ENCODE assay signal across 9 mouse cellular contexts in the genomic region with DNA sequence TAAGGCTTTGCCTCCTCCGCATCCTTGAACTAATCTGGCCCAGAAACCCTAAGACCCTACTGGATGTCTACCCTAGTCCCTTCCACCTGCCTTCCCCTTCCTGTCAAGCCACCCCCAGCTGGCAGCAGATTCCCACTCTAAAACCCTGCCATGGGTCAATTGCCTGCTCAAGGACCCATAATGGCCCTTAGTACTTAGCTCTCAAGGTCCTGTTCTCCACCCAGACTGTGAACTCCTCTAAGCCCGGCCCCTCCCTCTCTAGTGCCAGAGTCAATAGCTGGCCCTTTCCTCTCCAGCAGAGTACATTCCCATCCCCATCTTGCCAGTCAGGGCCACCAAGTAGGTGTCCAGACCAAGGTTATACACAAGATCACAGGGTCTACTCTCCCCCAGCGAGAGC.
A peak's percentile ranks its signal among the peaks of the same experiment; 100 is the strongest.
DNase-seq lines count a peak whose midpoint lies in the region; ATAC-seq and TF ChIP-seq lines count a peak whose summit lies in the region.
"Had no signal": no experiment of that assay in that cellular context is flagged by ENCODE, and none has a peak within 500 bp of the region (broad histone marks: within the 10 kb centered on the region; RNA-seq: fewer than 3 reads in every experiment).

No protein-coding gene starts in this region.

- no peak; the same call in 1 of the 2 replicates for TF ChIP-seq POLR2A in heart, adult 2 months (IDR thresholded peaks at IDR 0.05; ENCODE audit: insufficient read depth, low read depth, low read length)
- TF ChIP-seq POLR2A in thymus, adult 2 months (IDR thresholded peaks at IDR 0.05; ENCODE audit: control insufficient read depth, extremely low read depth, insufficient read depth, low read length, poor library complexity) = no peak

- 0 out of 2 replicates have a peak, but pooled peaks cover 4% of the 10 kb centered on the region for H3K9me3 ChIP-seq in lung, embryonic 14.5 days (ENCODE audit: low read depth, low read length)

- H3K9ac ChIP-seq in heart, adult 2 months (ENCODE audit: low read depth, low read length) = peak overlapping the region; percentile 44
- H3K9ac ChIP-seq in lung, embryonic 14.5 days = no peak overlapping the region

- ATAC-seq in lung, embryonic 14.5 days (ENCODE audit: insufficient read depth) = peak; percentile 36; the same call in 1 of the 2 replicates

- intact Hi-C loops in heart, adult 2 months (cut with DNase I) = no loop called here

- DNase-seq in heart, adult 2 months = no peak
- DNase-seq in heart, adult 9 months (ENCODE audit: low spot score in 2 of 2) = no peak
- peak; percentile 55 for DNase-seq in adrenal gland, postnatal 25 days
- DNase-seq in kidney, adult 11 months = peak; percentile 84
- no peak for DNase-seq in lung, embryonic 14.5 days
- DNase-seq in cerebellum, postnatal 36 days = no peak
- DNase-seq in right cerebral cortex, postnatal 36 days (ENCODE audit: low spot score in 2 of 2) = no peak
- no peak for DNase-seq in thymus, adult 2 months

- H3K27ac ChIP-seq in heart, adult 2 months = peak overlapping the region; percentile 95
- peak overlapping the region; percentile 74 for H3K27ac ChIP-seq in lung, embryonic 14.5 days (ENCODE audit: low read depth)
- H3K27ac ChIP-seq in thymus, adult 2 months (ENCODE audit: control insufficient read depth, insufficient read depth, low read length) = no peak overlapping the region
- H3K27ac ChIP-seq: left cerebral cortex, adult 2 months had no signal

- 42% methylated on average over 3 of the region's 3 CpGs for WGBS in heart, adult 2 months
- 70% methylated on average over 3 of the region's 3 CpGs for WGBS in lung, embryonic 14.5 days
- 96% methylated on average over 3 of the region's 3 CpGs for WGBS in thymus, adult 2 months

- H3K4me1 ChIP-seq in heart, adult 2 months (ENCODE audit: control insufficient read depth, insufficient read depth, low read length) = peaks cover 69% of the 10 kb centered on the region
- peaks cover 31% of the 10 kb centered on the region for H3K4me1 ChIP-seq in lung, embryonic 14.5 days (ENCODE audit: insufficient read depth)
- H3K4me1 ChIP-seq in thymus, adult 2 months (replicated peaks; ENCODE audit: control insufficient read depth, insufficient read depth, low read length) = peaks cover 15% of the 10 kb centered on the region

- peaks cover 2% of the 10 kb centered on the region for H3K79me2 ChIP-seq in heart, adult 2 months (replicated peaks; ENCODE audit: control insufficient read depth, insufficient read depth, low read length)

- H3K4me3 ChIP-seq in heart, adult 2 months = no peak overlapping the region
- H3K4me3 ChIP-seq in lung, embryonic 14.5 days (ENCODE audit: low read depth, low read length) = no peak overlapping the region
- H3K4me3 ChIP-seq in thymus, adult 2 months (ENCODE audit: control insufficient read depth, insufficient read depth, low read length) = no peak overlapping the region
- H3K4me3 ChIP-seq: left cerebral cortex, adult 2 months had no signal

- no peak for TF ChIP-seq CTCF in heart, adult 2 months (IDR thresholded peaks at IDR 0.05)
- no peak for TF ChIP-seq CTCF in lung, embryonic 14.5 days (IDR thresholded peaks at IDR 0.05; ENCODE audit: low read depth)
- TF ChIP-seq CTCF in thymus, adult 2 months (IDR thresholded peaks at IDR 0.05; ENCODE audit: borderline replicate concordance, control insufficient read depth, extremely low read depth, insufficient read depth, low read length, poor library complexity) = no peak

- H3K27me3 ChIP-seq in heart, adult 2 months (ENCODE audit: control insufficient read depth, insufficient read depth, low read length) = no peaks in the 10 kb centered on the region
- no peaks in the 10 kb centered on the region for H3K27me3 ChIP-seq in lung, embryonic 14.5 days (ENCODE audit: insufficient read depth, low read length)
- H3K27me3 ChIP-seq in thymus, adult 2 months (ENCODE audit: control insufficient read depth, insufficient read depth, low read length) = no peaks in the 10 kb centered on the region

- H3K36me3 ChIP-seq in heart, adult 2 months (ENCODE audit: control insufficient read depth, insufficient read depth, low read length) = peaks cover 27% of the 10 kb centered on the region
- H3K36me3 ChIP-seq in lung, embryonic 14.5 days (ENCODE audit: insufficient read depth) = peaks cover 8% of the 10 kb centered on the region; the same call in 1 of the 2 replicates
- no peaks in the 10 kb centered on the region for H3K36me3 ChIP-seq in thymus, adult 2 months (ENCODE audit: control insufficient read depth, insufficient read depth, low read length)

- no peak for TF ChIP-seq EP300 in heart, adult 2 months (IDR thresholded peaks at IDR 0.05; ENCODE audit: insufficient read depth, low read depth, low read length)

- H3K4me2 ChIP-seq in lung, embryonic 14.5 days = no peak overlapping the region

Comparison
In these comparisons a context has a peak if more than half of its experiments do, and no peak if none do; other contexts are left out.
1. DNase-seq: peak in adrenal gland, postnatal 25 days (single experiment) and kidney, adult 11 months (single experiment); none in heart, adult 2 months (0 of 2), heart, adult 9 months (0 of 2), lung, embryonic 14.5 days (single experiment), cerebellum, postnatal 36 days (0 of 2), right cerebral cortex, postnatal 36 days (0 of 2) and thymus, adult 2 months (single experiment).